Mouse (Mus musculus) C2C12 (cell line): ENCODE results near the gene Wasf2. TPM values are rescaled to one million over a fixed set of nuclear protein-coding genes. Genes with fewer than 3 reads are reported as not detected.

Experiments used
- H3K27me3 ChIP-seq: one replicate; pipeline ENCODE4 v1.6.1; 2011; ENCODE audit not compliant: control insufficient read depth, insufficient read depth, insufficient read length
- H3K36me3 ChIP-seq: one replicate; pipeline ENCODE4 v1.6.1; 2011; ENCODE audit not compliant: control insufficient read depth, insufficient read depth
- H3K4me3 ChIP-seq: one replicate; pipeline ENCODE4 v1.5.1; 2011; ENCODE audit warnings: mild to moderate bottlenecking, control low read depth; ENCODE audit not compliant: poor library complexity, insufficient read depth, severe bottlenecking
- H3K79me2 ChIP-seq: one replicate; pipeline ENCODE4 v1.6.1; 2011; ENCODE audit not compliant: control insufficient read depth, insufficient read depth
- H3K79me3 ChIP-seq: one replicate; pipeline ENCODE4 v1.6.1; 2011; ENCODE audit warnings: low read depth, control low read depth
- H3ac ChIP-seq: one replicate; pipeline ENCODE3; 2011; ENCODE audit warnings: low read depth; ENCODE audit not compliant: control insufficient read depth, insufficient read length
- CEBPB ChIP-seq: IDR thresholded peaks from one replicate; pipeline ENCODE4 v1.6.1; 2011; ENCODE audit warnings: low read depth, mild to moderate bottlenecking, control low read depth, moderate library complexity
- CTCF ChIP-seq: IDR thresholded peaks from one replicate; pipeline ENCODE4 v1.5.1; 2011; ENCODE audit not compliant: control insufficient read depth, insufficient read depth, insufficient read length
- FOSL1 ChIP-seq: IDR thresholded peaks from one replicate; pipeline ENCODE4 v1.8.0; 2011; ENCODE audit warnings: mild to moderate bottlenecking, low read length; ENCODE audit not compliant: poor library complexity, insufficient read depth, severe bottlenecking
- MAX ChIP-seq: IDR thresholded peaks from one replicate; pipeline ENCODE4 v1.6.1; 2011; ENCODE audit warnings: mild to moderate bottlenecking, control low read depth
- MYOD1 ChIP-seq: IDR thresholded peaks from one replicate; pipeline ENCODE4 v1.6.1; 2011; ENCODE audit warnings: low read depth; ENCODE audit not compliant: control insufficient read depth, insufficient read length
- MYOG ChIP-seq: IDR thresholded peaks from one replicate; pipeline ENCODE4 v1.6.1; 2011; ENCODE audit not compliant: control insufficient read depth, insufficient read length; ENCODE audit errors: extremely low read depth
- USF1 ChIP-seq: IDR thresholded peaks from one replicate; pipeline ENCODE4 v1.6.1; 2011; ENCODE audit warnings: low read depth, mild to moderate bottlenecking, control low read depth, moderate library complexity
- microRNA-seq: library from miRNA; unstranded; fragments of <30 nt; microRNA quantifications from one replicate; pipeline ENCODE4, GENCODE M21; 2019; ENCODE audit warnings: borderline microRNAs expressed
- polyA plus RNA-seq: library from polyadenylated mRNA; unstranded; fragments of >200 nt; fragmentation: generic; extraction: Trizol; gene quantifications from one replicate; pipeline ENCODE4 v1.2.1, GENCODE M21; 2012; ENCODE audit warnings: missing spikeins

Wasf2 gene
- polyA plus RNA-seq, 1 experiment = 52.1 TPM

- Histone ChIP-seq H3K79me2 (no peaks in the 10 kb centered on the region), H3ac (no peak overlapping the region), H3K4me3 (no peak overlapping the region), H3K79me3 (no peaks in the 10 kb centered on the region), H3K27me3 (no peaks in the 10 kb centered on the region), H3K36me3 (no peaks in the 10 kb centered on the region)
- TF ChIP-seq CEBPB = no peak
- no peak for TF ChIP-seq USF1
- TF ChIP-seq FOSL1 = no peak
- no peak for TF ChIP-seq MAX
- no peak for TF ChIP-seq CTCF
- TF ChIP-seq MYOG = no peak
- TF ChIP-seq MYOD1 = no peak
These were observed 113.2 kb downstream of the Wasf2 start for GRCm38 (mm10) chr4:133243538-133243937.

GRCm38 (mm10) chr4:133244289-133244688, 114.0 kb downstream of the Wasf2 start:
- Histone ChIP-seq H3K4me3 (no peak overlapping the region), H3K79me3 (no peaks in the 10 kb centered on the region), H3K79me2 (no peaks in the 10 kb centered on the region), H3K36me3 (no peaks in the 10 kb centered on the region), H3K27me3 (no peaks in the 10 kb centered on the region), H3ac (no peak overlapping the region)
- TF ChIP-seq CEBPB = no peak
- no peak for TF ChIP-seq USF1

GRCm38 (mm10) chr4:133247072-133247471, 116.8 kb downstream of the Wasf2 start:
- Histone ChIP-seq H3ac (no peak overlapping the region), H3K4me3 (no peak overlapping the region), H3K79me3 (no peaks in the 10 kb centered on the region), H3K27me3 (no peaks in the 10 kb centered on the region), H3K36me3 (no peaks in the 10 kb centered on the region), H3K79me2 (no peaks in the 10 kb centered on the region)
- TF ChIP-seq MAX (no peak), USF1 (no peak), FOSL1 (no peak), MYOD1 (no peak), CTCF (no peak)

- Histone ChIP-seq H3K4me3 (no peak overlapping the region), H3K36me3 (no peaks in the 10 kb centered on the region), H3ac (no peak overlapping the region), H3K79me3 (no peaks in the 10 kb centered on the region), H3K79me2 (no peaks in the 10 kb centered on the region), H3K27me3 (no peaks in the 10 kb centered on the region)
- no peak for TF ChIP-seq CTCF
- TF ChIP-seq FOSL1 = no peak
- TF ChIP-seq CEBPB = no peak
- no peak for TF ChIP-seq MYOD1
These were observed 117.6 kb downstream of the Wasf2 start for GRCm38 (mm10) chr4:133247806-133248449.

Small RNA genes within 50 kb of the gene (microRNA-seq; reads per million reads assigned to microRNA genes)
- 0.40 reads per million, percentile 3 among the genes with 10 or more reads in this experiment for gene Mir7017

Other genes starting within 250 kb of the Wasf2 start
- 19.2 TPM for gene Stx12, start 246.0 kb upstream of the Wasf2 start, polyA plus RNA-seq
- gene Fam76a, start 207.9 kb upstream of the Wasf2 start, polyA plus RNA-seq = 15.5 TPM
- 0.01 TPM for gene Fgr, start 156.4 kb upstream of the Wasf2 start, polyA plus RNA-seq
- 27.9 TPM for gene Ahdc1, start 119.2 kb upstream of the Wasf2 start, polyA plus RNA-seq
- gene Cd164l2, start 81.6 kb downstream of the Wasf2 start, polyA plus RNA-seq = 0.23 TPM
- gene Gpr3, start 82.0 kb downstream of the Wasf2 start, polyA plus RNA-seq = 0.53 TPM
- gene Map3k6, start 110.3 kb downstream of the Wasf2 start, polyA plus RNA-seq = 7.3 TPM
- gene Sytl1, start 132.6 kb downstream of the Wasf2 start, polyA plus RNA-seq = 0.89 TPM
- 65.3 TPM for gene Tmem222, start 147.3 kb downstream of the Wasf2 start, polyA plus RNA-seq
- gene Wdtc1, start 223.0 kb downstream of the Wasf2 start, polyA plus RNA-seq = 19.6 TPM
- gene Slc9a1, start 239.2 kb downstream of the Wasf2 start, polyA plus RNA-seq = 19.4 TPM